Mouse (Mus musculus): ENCODE results near the gene Xiap.

Xiap gene

GRCm38 (mm10) chrX:42087731-42088130, 28.3 kb downstream of the Xiap start:
- DNase-seq (ENCODE audit: low spot score in 2 of 2): no peak

DNA sequence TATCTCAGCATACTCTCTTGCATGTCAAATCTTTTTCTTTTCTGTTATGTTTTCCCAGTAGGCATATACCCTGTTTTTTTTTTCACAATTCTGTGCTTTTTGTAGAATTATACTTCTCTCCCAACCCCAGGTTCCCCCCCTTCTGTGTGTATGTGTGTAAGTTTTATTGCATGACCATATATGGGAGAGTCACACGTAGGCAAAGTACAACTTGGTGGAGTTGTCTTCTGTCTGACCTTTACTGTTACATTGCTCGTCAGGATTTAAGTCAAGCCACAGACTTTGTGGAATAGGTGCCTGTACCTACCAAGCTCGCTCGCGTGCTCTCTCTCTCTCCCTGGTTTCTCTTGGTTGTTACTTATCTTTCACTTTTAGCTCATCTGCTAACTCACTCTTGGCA, 28.7 kb downstream of the Xiap start:
- DNase-seq (ENCODE audit: low spot score in 2 of 2): no peak

DNA sequence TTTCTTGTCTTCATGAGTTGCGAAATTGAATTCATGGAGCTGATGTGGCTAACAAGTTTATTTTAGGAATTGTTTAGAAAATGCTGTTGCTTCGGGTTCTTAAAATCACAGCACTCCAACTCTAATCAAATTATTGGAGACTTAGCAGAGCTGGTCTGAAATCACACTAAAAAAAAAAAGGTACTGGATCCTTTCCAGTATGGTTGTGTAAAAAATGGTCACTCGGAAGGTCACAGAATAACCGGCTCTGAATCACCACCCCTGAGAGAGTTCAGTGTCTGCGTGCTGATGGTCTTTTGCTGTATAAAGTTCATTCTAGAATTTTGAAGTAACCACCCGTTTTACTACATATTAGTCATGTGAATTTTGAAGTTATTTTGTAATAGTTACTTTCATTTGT, 47.7 kb downstream of the Xiap start:
- DNase-seq (ENCODE audit: low spot score in 2 of 2): no peak

DNA sequence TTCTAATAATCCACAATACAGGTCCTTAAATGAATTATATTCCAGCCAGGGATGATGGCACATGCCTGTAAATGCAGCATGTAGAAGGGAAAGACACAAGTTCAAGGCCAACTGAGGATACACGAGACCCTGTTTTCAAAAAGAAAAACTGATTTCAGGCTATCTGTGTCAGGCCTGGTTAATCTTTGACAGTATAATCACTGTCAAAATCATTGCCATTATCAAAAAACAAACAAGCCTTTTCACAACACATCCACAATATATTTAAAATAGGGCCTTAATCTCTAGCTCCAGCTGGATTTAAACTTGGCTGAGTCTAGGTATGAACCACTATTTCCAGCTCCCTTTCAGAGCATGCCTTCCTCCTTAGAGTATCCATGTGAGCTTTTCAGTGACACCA, 51.1 kb downstream of the Xiap start:
- no peak for DNase-seq (ENCODE audit: low spot score in 2 of 2)

DNA sequence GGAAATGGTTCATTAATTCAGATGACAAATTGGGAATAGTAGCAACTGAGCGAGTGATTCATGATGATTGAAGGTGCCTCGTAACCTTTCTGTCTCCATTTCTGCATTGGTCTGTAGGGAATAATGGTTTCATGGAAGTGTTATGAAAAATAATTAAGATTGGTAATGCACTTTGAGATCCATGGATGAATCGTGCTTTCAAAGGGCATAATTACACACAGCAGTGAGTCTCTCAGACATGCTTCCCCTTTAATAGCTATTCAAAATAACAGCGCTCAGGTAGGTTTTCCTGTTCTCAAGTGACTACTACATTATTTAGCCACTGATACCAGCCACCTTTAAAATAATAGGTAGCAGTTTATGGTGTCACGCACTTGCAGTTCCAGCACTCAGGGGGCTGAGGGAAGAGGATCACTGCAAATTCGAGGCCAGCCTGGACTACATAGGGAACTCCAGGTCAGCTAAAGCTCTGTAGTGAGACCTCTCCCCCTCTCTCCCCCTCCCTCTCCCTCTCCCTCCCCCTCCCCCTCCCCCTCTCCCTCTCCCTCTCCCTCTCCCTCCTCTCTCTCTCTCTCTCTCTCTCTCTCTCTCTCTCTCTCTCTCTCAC, 60.1 kb downstream of the Xiap start:
- no peak for DNase-seq (ENCODE audit: low spot score in 2 of 2)

DNA sequence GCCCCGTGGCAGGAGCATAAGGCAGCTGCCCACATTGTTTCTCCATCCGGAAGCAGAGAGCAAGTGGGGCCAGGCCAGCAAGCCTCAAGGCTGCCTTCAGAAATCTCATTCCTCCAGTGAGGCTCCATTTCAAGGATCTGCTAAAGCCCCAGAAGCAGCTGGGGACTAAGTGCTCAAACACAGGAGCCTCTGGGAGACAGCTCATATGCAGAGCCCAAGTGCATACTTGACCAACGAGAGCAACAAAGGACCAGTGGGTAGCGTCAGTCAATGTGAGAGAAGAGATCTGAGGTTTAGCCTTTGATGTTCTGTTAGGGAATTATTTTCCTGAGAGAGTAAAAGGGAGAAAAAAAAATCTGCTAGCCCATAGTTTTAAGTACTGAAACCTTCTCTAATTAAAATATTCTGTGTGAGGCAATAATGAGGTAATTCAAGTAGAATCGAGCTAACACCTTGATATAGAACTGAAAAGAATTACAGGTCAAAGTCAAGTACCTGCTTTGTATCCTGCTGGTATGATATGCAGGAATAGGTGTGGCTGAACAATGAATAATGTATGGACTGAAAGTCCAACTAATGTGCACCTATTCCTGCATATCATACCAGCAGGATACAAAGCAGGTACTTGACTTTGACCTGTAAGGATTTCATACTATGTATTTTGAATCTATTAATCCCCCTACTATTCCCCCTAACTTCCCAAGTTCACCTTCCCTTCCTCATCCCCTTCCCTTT, 65.7 kb downstream of the Xiap start:
- DNase-seq (ENCODE audit: low spot score in 2 of 2): no peak

DNA sequence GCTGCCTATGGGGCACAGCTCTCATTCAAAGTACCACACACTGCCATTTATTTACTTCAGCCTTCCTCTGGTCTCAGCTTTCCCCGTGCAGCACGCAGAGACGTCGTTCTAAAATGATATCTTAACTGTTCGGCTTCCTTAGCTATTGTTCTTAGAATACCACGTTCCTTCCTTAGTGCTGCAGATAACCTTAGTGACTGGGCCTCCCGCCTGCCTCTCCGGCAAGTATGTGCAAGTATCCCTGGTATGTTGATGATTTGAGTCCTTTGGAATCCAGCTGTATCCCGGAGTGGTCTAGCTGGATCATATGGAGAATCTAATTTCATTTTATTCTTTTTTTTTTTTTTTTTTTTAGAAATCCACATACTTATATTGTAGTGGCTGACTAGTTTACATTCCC, 80.4 kb downstream of the Xiap start:
- no peak for DNase-seq (ENCODE audit: low spot score in 2 of 2)

DNA sequence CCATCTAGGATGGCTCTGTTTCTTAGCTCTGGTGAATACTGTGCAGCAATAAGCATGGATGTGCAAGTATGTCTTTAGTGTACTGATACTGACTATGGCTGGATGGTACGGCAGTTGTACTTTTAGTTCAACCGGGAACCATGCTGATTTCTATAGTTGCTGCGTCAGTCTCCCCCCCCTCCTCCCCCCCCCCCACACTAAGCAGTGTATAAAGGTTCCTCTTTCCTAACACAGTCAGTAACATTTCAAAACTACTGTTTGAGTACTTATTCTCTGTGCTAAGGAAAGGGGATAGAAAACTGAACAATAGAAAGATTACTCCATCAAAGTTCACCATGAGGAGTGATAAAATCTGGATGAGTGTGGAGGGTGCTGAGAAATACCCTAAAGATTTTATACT, 83.1 kb downstream of the Xiap start:
- no peak for DNase-seq (ENCODE audit: low spot score in 2 of 2)

DNA sequence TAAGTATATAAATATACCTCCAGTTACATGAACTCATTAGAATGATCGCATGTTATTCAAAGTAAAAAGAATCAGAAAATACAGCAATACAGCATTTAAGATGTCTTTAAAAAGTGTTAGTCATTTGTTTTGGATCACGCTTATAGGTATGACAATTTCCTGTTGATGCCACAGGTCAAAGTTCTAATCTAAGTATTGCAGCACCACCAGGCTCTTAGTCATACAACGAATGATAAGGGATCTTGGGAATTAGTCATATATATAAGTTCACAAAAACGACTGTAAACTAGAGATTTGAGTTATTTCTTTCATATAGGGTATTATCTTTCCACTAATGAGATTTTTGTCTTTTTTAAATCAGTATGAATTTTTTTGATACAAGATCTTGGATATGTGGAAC, 84.5 kb downstream of the Xiap start:
- DNase-seq (ENCODE audit: low spot score in 2 of 2): no peak

DNA sequence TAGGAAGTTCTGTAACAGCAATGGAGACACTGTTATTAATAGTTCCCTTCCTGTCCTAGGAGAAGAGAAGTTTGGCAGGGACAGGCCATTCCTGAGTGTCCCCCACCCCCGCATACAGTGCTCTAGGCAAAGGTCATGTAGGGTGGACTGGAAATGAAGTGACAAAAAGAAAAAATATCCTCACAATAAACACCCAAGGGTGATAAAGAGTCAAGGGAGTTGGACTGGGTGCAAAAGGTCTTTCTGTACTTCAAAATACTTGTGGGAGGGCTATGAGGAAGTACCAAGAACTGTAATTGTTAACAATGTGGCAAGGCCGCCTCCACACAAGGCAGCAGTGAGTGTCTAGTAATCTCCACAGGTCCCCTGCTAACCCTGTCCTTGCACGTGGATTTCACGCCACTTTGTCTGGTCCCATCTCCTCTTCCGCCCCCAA, 88.6 kb downstream of the Xiap start:
- DNase-seq (ENCODE audit: low spot score in 2 of 2): peak in 1 of 2 experiments; percentile 22

- peak; percentile 90 to 91 for DNase-seq (ENCODE audit: low spot score in 2 of 2)
These were observed 89.5 kb downstream of the Xiap start, which contains the start of gene Stag2 for GRCm38 (mm10) chrX:42148788-42149556. TSS of gene Stag2 (plus strand) at chrX:42149317.

- DNase-seq (ENCODE audit: low spot score in 2 of 2): peak; percentile 32 to 39
These were observed 90.3 kb downstream of the Xiap start for GRCm38 (mm10) chrX:42149557-42150345.

- DNase-seq (ENCODE audit: low spot score in 2 of 2): peak; percentile 89 to 92
These were observed 91.0 kb downstream of the Xiap start for GRCm38 (mm10) chrX:42150346-42151023.

DNA sequence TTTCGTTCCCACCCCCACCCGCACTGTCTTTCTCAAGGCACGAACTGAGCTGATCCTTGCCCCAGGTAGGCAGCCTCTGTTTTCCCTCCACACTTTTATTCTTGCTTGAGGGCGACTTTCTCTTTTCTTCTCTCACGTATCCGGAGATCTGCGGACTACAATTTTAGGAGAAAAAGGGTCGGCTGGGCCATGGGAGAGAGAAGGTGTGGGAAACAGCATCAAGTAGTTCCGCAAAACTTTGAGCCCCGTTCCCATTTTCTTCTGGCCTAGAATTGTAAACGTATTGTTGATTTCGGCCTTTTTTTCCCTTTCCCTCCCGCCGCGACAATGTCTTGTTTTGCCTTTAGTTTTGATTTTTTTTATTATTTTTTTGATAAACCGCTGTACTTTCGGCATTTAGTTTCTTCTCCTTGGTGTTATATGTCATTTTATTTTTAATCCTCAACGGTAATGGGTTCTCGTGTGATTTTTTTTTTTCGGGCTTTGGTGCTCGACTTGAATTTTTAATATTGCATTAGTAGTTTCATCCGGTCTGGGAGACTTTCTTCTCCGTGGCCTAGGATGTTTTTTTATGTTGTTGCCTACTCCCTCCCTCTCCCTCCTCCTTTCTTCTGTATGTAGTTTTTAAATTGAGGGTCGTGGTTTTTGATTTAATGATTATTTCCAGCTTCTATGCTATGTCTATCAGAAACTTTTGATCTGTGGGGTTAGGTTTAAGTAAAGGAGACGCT, 91.7 kb downstream of the Xiap start:
- DNase-seq (ENCODE audit: low spot score in 2 of 2): no peak

- DNase-seq (ENCODE audit: low spot score in 2 of 2): peak; percentile 77 to 87
These were observed 92.5 kb downstream of the Xiap start for GRCm38 (mm10) chrX:42151903-42152369.

GRCm38 (mm10) chrX:42153056-42153455, 93.6 kb downstream of the Xiap start:
- DNase-seq (ENCODE audit: low spot score in 2 of 2): no peak

Measured in right cerebral cortex, postnatal 10 days (tissue).